Mouse (Mus musculus) stomach, embryonic 14.5 days (tissue): Measurements from ENCODE around the gene Adam1a. TPM values are rescaled to one million over a fixed set of nuclear protein-coding genes. Genes with fewer than 3 reads are reported as not detected.

Source experiments
- ATAC-seq: fragments of 200-750 bp; cut with Nextera tagmentation; 2 replicates; pipeline ENCODE4 v1.8.0; 2017; ENCODE audit warnings: low read depth, moderate TSS enrichment; ENCODE audit not compliant: insufficient number of reproducible peaks, insufficient read depth, low FRiP score
- H3K27ac ChIP-seq: fragments of 300-500 bp; sonication (generic); 2 replicates; pipeline ENCODE4 v1.5.1; 2014; ENCODE audit warnings: mild to moderate bottlenecking, low read length, moderate library complexity, mixed read lengths
- H3K27me3 ChIP-seq: fragments of 300-500 bp; sonication (generic); 2 replicates; pipeline ENCODE4 v1.6.1; 2014; ENCODE audit warnings: low read length, control low read depth, mixed read lengths; ENCODE audit not compliant: control insufficient read depth, insufficient read depth
- H3K36me3 ChIP-seq: fragments of 300-500 bp; sonication (generic); 2 replicates; pipeline ENCODE4 v1.6.1; 2014; ENCODE audit warnings: mild to moderate bottlenecking, control low read depth, low read length, moderate library complexity, mixed read lengths; ENCODE audit not compliant: control insufficient read depth, insufficient read depth
- H3K4me1 ChIP-seq: fragments of 300-500 bp; sonication (generic); 2 replicates; pipeline ENCODE4 v1.6.1; 2014; ENCODE audit warnings: low read length, control low read depth, mixed read lengths; ENCODE audit not compliant: control insufficient read depth, insufficient read depth
- H3K4me2 ChIP-seq: fragments of 300-500 bp; sonication (generic); replicated peaks from 2 replicates; pipeline ENCODE4 v1.6.1; 2014; ENCODE audit warnings: low read depth, low read length, control low read depth
- H3K4me3 ChIP-seq: fragments of 300-500 bp; sonication (generic); 2 replicates; pipeline ENCODE4 v1.5.1; 2014; ENCODE audit warnings: low read depth, low read length, control low read depth
- H3K9ac ChIP-seq: fragments of 300-500 bp; sonication (generic); replicated peaks from 2 replicates; pipeline ENCODE4 v1.6.1; 2014; ENCODE audit warnings: low read depth, mild to moderate bottlenecking, control low read depth, low read length, moderate library complexity, mixed read lengths
- H3K9me3 ChIP-seq: fragments of 300-500 bp; sonication (generic); 2 replicates; pipeline ENCODE4 v1.6.1; 2016; ENCODE audit warnings: low read depth, low read length, control low read depth; ENCODE audit not compliant: control insufficient read depth
- WGBS: fragments of 180-500 bp; shearing (Covaris S2); extraction: QIAGEN DNeasy Blood & Tissue Kit; methylation state at CpG from one replicate; pipeline ENCODE4 v1.1.7; 2014; 5-methylcytosine and 5-hydroxymethylcytosine counted together
- polyA plus RNA-seq: library from polyadenylated mRNA; unstranded; fragments of >200 nt; fragmentation: Nextera tagmentation; extraction: Ambion mirVana; gene quantifications from 2 replicates; pipeline ENCODE4 v1.2.1, GENCODE M21; 2014

Gene Adam1a
- polyA plus RNA-seq, 1 experiment from 2014 or later = 2.2 TPM

GRCm38 (mm10) chr5:121500719-121501118 is 44.6 kb downstream of the Adam1a start:
- no peaks in the 10 kb centered on the region for H3K9me3 ChIP-seq
- no peak overlapping the region for H3K27ac ChIP-seq
- WGBS = 64% methylated on average over 7 of the region's 7 CpGs
- no peak for ATAC-seq
- no peaks in the 10 kb centered on the region for H3K36me3 ChIP-seq
- no peak overlapping the region for H3K4me3 ChIP-seq
- H3K4me1 ChIP-seq = no peaks in the 10 kb centered on the region
- no peaks in the 10 kb centered on the region for H3K27me3 ChIP-seq
- no peak overlapping the region for H3K9ac ChIP-seq
- H3K4me2 ChIP-seq = no peak overlapping the region

GRCm38 (mm10) chr5:121493305-121493704 is 52.0 kb downstream of the Adam1a start:
- ATAC-seq = no peak
- no peaks in the 10 kb centered on the region for H3K4me1 ChIP-seq
- H3K27ac ChIP-seq = no peak overlapping the region
- H3K36me3 ChIP-seq = no peaks in the 10 kb centered on the region
- 72% methylated on average over 8 of the region's 8 CpGs for WGBS
- no peaks in the 10 kb centered on the region for H3K9me3 ChIP-seq
- no peak overlapping the region for H3K4me2 ChIP-seq
- H3K9ac ChIP-seq = no peak overlapping the region
- no peaks in the 10 kb centered on the region for H3K27me3 ChIP-seq
- no peak overlapping the region for H3K4me3 ChIP-seq

GRCm38 (mm10) chr5:121484801-121485200 is 60.5 kb downstream of the Adam1a start:
- no peaks in the 10 kb centered on the region for H3K27me3 ChIP-seq
- no peaks in the 10 kb centered on the region for H3K4me1 ChIP-seq
- no peak overlapping the region for H3K4me3 ChIP-seq
- H3K4me2 ChIP-seq = no peak overlapping the region
- H3K36me3 ChIP-seq = no peaks in the 10 kb centered on the region
- H3K9ac ChIP-seq = no peak overlapping the region
- no peak overlapping the region for H3K27ac ChIP-seq
- H3K9me3 ChIP-seq = no peaks in the 10 kb centered on the region
- 69% methylated on average over 5 of the region's 5 CpGs for WGBS
- ATAC-seq = no peak

GRCm38 (mm10) chr5:121477680-121478079 is 67.6 kb downstream of the Adam1a start:
- H3K27ac ChIP-seq = no peak overlapping the region
- WGBS = 33% methylated on average over 3 of the region's 3 CpGs
- ATAC-seq = no peak
- H3K4me1 ChIP-seq = no peaks in the 10 kb centered on the region
- H3K9ac ChIP-seq = no peak overlapping the region
- no peak overlapping the region for H3K4me2 ChIP-seq
- H3K36me3 ChIP-seq = no peaks in the 10 kb centered on the region
- no peaks in the 10 kb centered on the region for H3K27me3 ChIP-seq
- H3K9me3 ChIP-seq = no peaks in the 10 kb centered on the region
- no peak overlapping the region for H3K4me3 ChIP-seq

GRCm38 (mm10) chr5:121476040-121476439 is 69.2 kb downstream of the Adam1a start:
- 57% methylated on average over 1 of the region's 1 CpGs for WGBS
- ATAC-seq = no peak

GRCm38 (mm10) chr5:121474610-121475009 is 70.7 kb downstream of the Adam1a start:
- H3K4me3 ChIP-seq = no peak overlapping the region
- no peak for ATAC-seq
- H3K9me3 ChIP-seq = no peaks in the 10 kb centered on the region
- H3K9ac ChIP-seq = no peak overlapping the region
- H3K4me2 ChIP-seq = no peak overlapping the region
- WGBS = 62% methylated on average over 7 of the region's 7 CpGs
- H3K36me3 ChIP-seq = no peaks in the 10 kb centered on the region
- peaks cover 4% of the 10 kb centered on the region; the same call in 1 of the 2 replicates for H3K4me1 ChIP-seq
- H3K27me3 ChIP-seq = no peaks in the 10 kb centered on the region
- H3K27ac ChIP-seq = no peak overlapping the region

More at GRCm38 (mm10) chr5:121476040-121476439, 69.2 kb downstream of the Adam1a start:
- no peak overlapping the region for H3K9ac ChIP-seq
- H3K9me3 ChIP-seq = no peaks in the 10 kb centered on the region
- no peaks in the 10 kb centered on the region for H3K36me3 ChIP-seq
- no peak overlapping the region for H3K27ac ChIP-seq
- no peaks in the 10 kb centered on the region for H3K4me1 ChIP-seq
- H3K4me3 ChIP-seq = no peak overlapping the region
- H3K27me3 ChIP-seq = no peaks in the 10 kb centered on the region
- no peak overlapping the region for H3K4me2 ChIP-seq

GRCm38 (mm10) chr5:121472411-121472810 is 72.9 kb downstream of the Adam1a start:
- H3K36me3 ChIP-seq = no peaks in the 10 kb centered on the region
- H3K9ac ChIP-seq = no peak overlapping the region
- no peaks in the 10 kb centered on the region for H3K9me3 ChIP-seq
- WGBS = 84% methylated on average over 2 of the region's 2 CpGs
- peaks cover 4% of the 10 kb centered on the region; the same call in 1 of the 2 replicates for H3K4me1 ChIP-seq
- H3K27ac ChIP-seq = no peak overlapping the region
- H3K4me3 ChIP-seq = no peak overlapping the region
- H3K4me2 ChIP-seq = no peak overlapping the region
- no peak for ATAC-seq
- H3K27me3 ChIP-seq = no peaks in the 10 kb centered on the region

- H3K27me3 ChIP-seq = no peaks in the 10 kb centered on the region
- ATAC-seq = peak; percentile 35; the same call in 1 of the 2 replicates
- no peaks in the 10 kb centered on the region for H3K36me3 ChIP-seq
- no peak overlapping the region for H3K9ac ChIP-seq
- H3K4me3 ChIP-seq = no peak overlapping the region
- H3K4me2 ChIP-seq = no peak overlapping the region
- H3K27ac ChIP-seq = no peak overlapping the region
- no peaks in the 10 kb centered on the region for H3K9me3 ChIP-seq
- H3K4me1 ChIP-seq = peaks cover 4% of the 10 kb centered on the region; the same call in 1 of the 2 replicates
- 8% methylated on average over 3 of the region's 3 CpGs for WGBS
Measured at GRCm38 (mm10) chr5:121469566-121469965, 75.7 kb downstream of the Adam1a start.
